Mouse (Mus musculus) bone marrow, adult 2 months (tissue): ENCODE results near the gene Rftn1.

ENCODE experiments used
- CTCF ChIP-seq: fragments of 200-500 bp; IDR thresholded peaks from 2 replicates; pipeline ENCODE4 v1.5.1; 2011; ENCODE audit warnings: low read length, control low read depth; ENCODE audit not compliant: control insufficient read depth, insufficient read depth
- POLR2A ChIP-seq: fragments of 200-500 bp; IDR thresholded peaks from 2 replicates; pipeline ENCODE4 v1.6.1; 2011; ENCODE audit warnings: low read depth, mild to moderate bottlenecking, control low read depth, low read length, borderline replicate concordance; ENCODE audit not compliant: control insufficient read depth

GRCm38 (mm10) chr17:49965035-49965434, 225.4 kb downstream of the Rftn1 start:
- no peak for TF ChIP-seq POLR2A
- TF ChIP-seq CTCF = peak; percentile 33; the same call in 1 of the 2 replicates
